Mouse (Mus musculus): ENCODE results near the gene Rffl. TPM values are rescaled to one million over a fixed set of nuclear protein-coding genes. Genes with fewer than 3 reads are reported as not detected.
A peak's percentile ranks its signal among the peaks of the same experiment; 100 is the strongest.

Rffl gene
- total RNA-seq (2021) = 1 to 10 TPM; 5.4 to 5.7 TPM
- long read RNA-seq, experiment 1, partial matches to known transcripts = 0 of 12 reads
- long read RNA-seq, experiment 1, other reads (novel, unspliced or antisense) = 11 of 12 reads
- long read RNA-seq, experiment 2, transcript Rffl-206 (7 exons, 3,489 nt) = major isoform, 6 of 14 reads
- long read RNA-seq, experiment 2, partial matches to known transcripts = 1 of 14 reads
- long read RNA-seq, experiment 2, other reads (novel, unspliced or antisense) = 6 of 14 reads

- intact Hi-C loops (cut with DNase I; ENCODE audit: low total_unique reads) = no loop called here
- DNase-seq = peak; percentile 96
Observed at GRCm38 (mm10) chr11:82871031-82871446, at the start of gene Rffl. Gene Rffl (minus strand): TSS chr11:82871210.

- no peak for DNase-seq
- intact Hi-C loops (cut with DNase I; ENCODE audit: low total_unique reads) = no loop called here
Observed at GRCm38 (mm10) chr11:82920768-82921167, 49.8 kb upstream of the Rffl start.

- peak; percentile 62 for DNase-seq
- intact Hi-C loops (cut with DNase I; ENCODE audit: low total_unique reads) = no loop called here
Observed at GRCm38 (mm10) chr11:82914711-82915352, 43.8 kb upstream of the Rffl start.

GRCm38 (mm10) chr11:82910679-82911389, 39.8 kb upstream of the Rffl start:
- intact Hi-C loops (cut with DNase I; ENCODE audit: low total_unique reads) = no loop called here
- DNase-seq = peak; percentile 75

GRCm38 (mm10) chr11:82910250-82910649, 39.2 kb upstream of the Rffl start, which contains the start of gene Unc45b:
Gene Unc45b (plus strand): TSS chr11:82910550.
- intact Hi-C loops (cut with DNase I; ENCODE audit: low total_unique reads) = no loop called here
- no peak for DNase-seq

- intact Hi-C loops (cut with DNase I; ENCODE audit: low total_unique reads) = no loop called here
- no peak for DNase-seq
Observed at GRCm38 (mm10) chr11:82908608-82908989, 37.6 kb upstream of the Rffl start.

- DNase-seq = peak; percentile 92
- intact Hi-C loops (cut with DNase I; ENCODE audit: low total_unique reads) = no loop called here
Observed at GRCm38 (mm10) chr11:82907651-82908607, 36.9 kb upstream of the Rffl start, which contains the start of gene Nle1. Gene Nle1 (minus strand): TSS chr11:82908411.

- intact Hi-C loops (cut with DNase I; ENCODE audit: low total_unique reads) = no loop called here
- DNase-seq = no peak
Observed at GRCm38 (mm10) chr11:82905816-82906215, 34.8 kb upstream of the Rffl start.

- DNase-seq = no peak
- intact Hi-C loops (cut with DNase I; ENCODE audit: low total_unique reads) = no loop called here
Observed at GRCm38 (mm10) chr11:82904952-82905351, 33.9 kb upstream of the Rffl start.

- DNase-seq = no peak
- intact Hi-C loops (cut with DNase I; ENCODE audit: low total_unique reads) = no loop called here
Observed at GRCm38 (mm10) chr11:82901606-82902310, 30.7 kb upstream of the Rffl start.

- intact Hi-C loops (cut with DNase I; ENCODE audit: low total_unique reads) = loop anchor here (10.0 kb wide), 1 partner anchor 665 kb away; no protein-coding TSS in a partner anchor
- no peak for DNase-seq
Observed at GRCm38 (mm10) chr11:82899720-82900119, 28.7 kb upstream of the Rffl start.

GRCm38 (mm10) chr11:82897478-82897877, 26.5 kb upstream of the Rffl start:
- DNase-seq = no peak
- intact Hi-C loops (cut with DNase I; ENCODE audit: low total_unique reads) = loop anchor here (10.0 kb wide), 1 partner anchor 663 kb away; no protein-coding TSS in a partner anchor

GRCm38 (mm10) chr11:82891936-82892335, 20.9 kb upstream of the Rffl start, which contains the start of gene Fndc8:
Gene Fndc8 (plus strand): TSS chr11:82892124.
- intact Hi-C loops (cut with DNase I; ENCODE audit: low total_unique reads) = loop anchor here (5.0 to 10.0 kb wide), 3 partner anchors 145 to 657 kb away; no protein-coding TSS in a partner anchor
- no peak for DNase-seq

- intact Hi-C loops (cut with DNase I; ENCODE audit: low total_unique reads) = loop anchor here (5.0 to 10.0 kb wide), 3 partner anchors 143 to 656 kb away; no protein-coding TSS in a partner anchor
- DNase-seq = peak; percentile 94
Observed at GRCm38 (mm10) chr11:82890342-82890762, 19.3 kb upstream of the Rffl start, which contains the start of gene Rad51d. Gene Rad51d (minus strand): TSS chr11:82890614.

GRCm38 (mm10) chr11:82889524-82890341, 18.7 kb upstream of the Rffl start:
- DNase-seq = no peak
- intact Hi-C loops (cut with DNase I; ENCODE audit: low total_unique reads) = loop anchor here (5.0 to 10.0 kb wide), 4 partner anchors 87 to 655 kb away; no protein-coding TSS in a partner anchor

GRCm38 (mm10) chr11:82888491-82888946, 17.5 kb upstream of the Rffl start:
- DNase-seq = no peak
- intact Hi-C loops (cut with DNase I; ENCODE audit: low total_unique reads) = loop anchor here (5.0 kb wide), 1 partner anchor 86 kb away; no protein-coding TSS in a partner anchor

- DNase-seq = no peak
- intact Hi-C loops (cut with DNase I; ENCODE audit: low total_unique reads) = loop anchor here (5.0 kb wide), 1 partner anchor 84 kb away; no protein-coding TSS in a partner anchor
Observed at GRCm38 (mm10) chr11:82886559-82886958, 15.5 kb upstream of the Rffl start.
